Mouse (Mus musculus) forebrain, embryonic 12.5 days (tissue): Measurements from ENCODE around the gene Mcm5. TPM values are rescaled to one million over a fixed set of nuclear protein-coding genes. Genes with fewer than 3 reads are reported as not detected.

ENCODE experiments used
- ATAC-seq: fragments of 200-750 bp; cut with Nextera tagmentation; 2 replicates; pipeline ENCODE4 v1.8.0; 2017; ENCODE audit warnings: moderate TSS enrichment; ENCODE audit not compliant: low FRiP score
- H3K27ac ChIP-seq: fragments of 300-500 bp; sonication (generic); 2 replicates; pipeline ENCODE4 v1.5.1; 2016; ENCODE audit warnings: mild to moderate bottlenecking
- H3K27me3 ChIP-seq: fragments of 300-500 bp; sonication (generic); 2 replicates; pipeline ENCODE4 v1.6.1; 2016; ENCODE audit warnings: mild to moderate bottlenecking
- H3K36me3 ChIP-seq: fragments of 300-500 bp; sonication (generic); replicated peaks from 2 replicates; pipeline ENCODE4 v1.6.1; 2016; ENCODE audit warnings: mild to moderate bottlenecking
- H3K4me1 ChIP-seq: fragments of 300-500 bp; sonication (generic); 2 replicates; pipeline ENCODE4 v1.6.1; 2016
- H3K4me2 ChIP-seq: fragments of 300-500 bp; sonication (generic); 2 replicates; pipeline ENCODE4 v1.6.1; 2016; ENCODE audit warnings: mild to moderate bottlenecking, moderate library complexity
- H3K4me3 ChIP-seq: fragments of 300-500 bp; sonication (generic); replicated peaks from 2 replicates; pipeline ENCODE4 v1.5.1; 2016; ENCODE audit warnings: mild to moderate bottlenecking
- H3K9ac ChIP-seq: fragments of 300-500 bp; sonication (generic); 2 replicates; pipeline ENCODE4 v1.6.1; 2016; ENCODE audit warnings: mild to moderate bottlenecking
- H3K9me3 ChIP-seq: fragments of 300-500 bp; sonication (generic); 2 replicates; pipeline ENCODE4 v1.6.1; 2016
- WGBS: fragments of 180-500 bp; shearing (Covaris S2); methylation state at CpG from one replicate; pipeline ENCODE4 v1.1.7; 2016; 5-methylcytosine and 5-hydroxymethylcytosine counted together
- polyA plus RNA-seq: library from polyadenylated mRNA; unstranded; fragments of >200 nt; fragmentation: Nextera tagmentation; extraction: Ambion mirVana; gene quantifications from 2 replicates; pipeline ENCODE4 v1.2.1, GENCODE M21; 2016

The Mcm5 gene
- polyA plus RNA-seq, 1 experiment from 2014 or later = 190 TPM

- H3K9ac ChIP-seq = no peak overlapping the region
- ATAC-seq = no peak
- H3K4me1 ChIP-seq = peaks cover 6% of the 10 kb centered on the region; the same call in 1 of the 2 replicates
- no peaks in the 10 kb centered on the region for H3K27me3 ChIP-seq
- WGBS = 88% methylated on average over 6 of the region's 6 CpGs
- no peak overlapping the region for H3K4me2 ChIP-seq
- H3K27ac ChIP-seq = no peak overlapping the region
- H3K9me3 ChIP-seq = no peaks in the 10 kb centered on the region
- H3K36me3 ChIP-seq = no peaks in the 10 kb centered on the region
- H3K4me3 ChIP-seq = no peak overlapping the region
These were observed 27.1 kb upstream of the Mcm5 start for GRCm38 (mm10) chr8:75082181-75082805.

GRCm38 (mm10) chr8:75083846-75084245 lies 25.5 kb upstream of the Mcm5 start:
- no peak overlapping the region for H3K27ac ChIP-seq
- ATAC-seq = peak; percentile 95
- 10% methylated on average over 16 of the region's 17 CpGs for WGBS

GRCm38 (mm10) chr8:75084382-75085064 lies 24.8 kb upstream of the Mcm5 start:
- no peaks in the 10 kb centered on the region for H3K36me3 ChIP-seq
- no peaks in the 10 kb centered on the region for H3K27me3 ChIP-seq
- ATAC-seq = no peak
- H3K9me3 ChIP-seq = no peaks in the 10 kb centered on the region
- peak overlapping the region; percentile 43; the same call in 1 of the 2 replicates for H3K4me2 ChIP-seq
- peaks cover 10% of the 10 kb centered on the region; the same call in 1 of the 2 replicates for H3K4me1 ChIP-seq
- no peak overlapping the region for H3K9ac ChIP-seq
- no peak overlapping the region for H3K4me3 ChIP-seq
- no peak overlapping the region for H3K27ac ChIP-seq
- WGBS = 75% methylated on average over 3 of the region's 3 CpGs

More at GRCm38 (mm10) chr8:75083846-75084245, 25.5 kb upstream of the Mcm5 start:
- H3K4me2 ChIP-seq = peak overlapping the region; percentile 43
- no peaks in the 10 kb centered on the region for H3K36me3 ChIP-seq
- no peaks in the 10 kb centered on the region for H3K9me3 ChIP-seq
- H3K27me3 ChIP-seq = no peaks in the 10 kb centered on the region
- H3K9ac ChIP-seq = no peak overlapping the region
- H3K4me1 ChIP-seq = peaks cover 6% of the 10 kb centered on the region; the same call in 1 of the 2 replicates
- peak overlapping the region; percentile 19 for H3K4me3 ChIP-seq

DNA sequence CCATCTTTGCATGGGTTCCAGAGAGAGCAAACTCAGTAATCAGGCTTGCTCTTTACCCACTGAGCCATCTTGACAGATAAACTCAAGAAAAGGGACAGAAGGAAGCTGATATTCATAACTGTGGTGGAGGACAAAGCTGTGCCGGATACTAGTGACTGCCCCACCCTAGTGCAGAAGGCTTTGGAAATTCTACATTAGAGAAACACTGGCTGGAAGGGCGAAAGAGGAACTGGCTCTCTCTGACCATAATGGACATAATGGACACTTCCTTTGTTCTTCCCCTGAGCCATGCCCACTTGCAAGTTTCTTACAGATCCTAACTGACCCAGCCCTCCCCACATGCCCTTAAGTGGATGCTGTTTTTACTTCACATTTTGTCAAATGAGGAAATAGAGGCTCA lies 23.4 kb upstream of the Mcm5 start:
- Histone ChIP-seq H3K27ac (no peak overlapping the region), H3K9me3 (no peaks in the 10 kb centered on the region), H3K4me3 (no peak overlapping the region), H3K36me3 (no peaks in the 10 kb centered on the region), H3K4me1 (peaks cover 14% of the 10 kb centered on the region; the same call in 1 of the 2 replicates), H3K4me2 (no peak overlapping the region), H3K9ac (no peak overlapping the region), H3K27me3 (peaks cover 2% of the 10 kb centered on the region; the same call in 1 of the 2 replicates)
- WGBS = 84% methylated on average over 2 of the region's 2 CpGs
- no peak for ATAC-seq

DNA sequence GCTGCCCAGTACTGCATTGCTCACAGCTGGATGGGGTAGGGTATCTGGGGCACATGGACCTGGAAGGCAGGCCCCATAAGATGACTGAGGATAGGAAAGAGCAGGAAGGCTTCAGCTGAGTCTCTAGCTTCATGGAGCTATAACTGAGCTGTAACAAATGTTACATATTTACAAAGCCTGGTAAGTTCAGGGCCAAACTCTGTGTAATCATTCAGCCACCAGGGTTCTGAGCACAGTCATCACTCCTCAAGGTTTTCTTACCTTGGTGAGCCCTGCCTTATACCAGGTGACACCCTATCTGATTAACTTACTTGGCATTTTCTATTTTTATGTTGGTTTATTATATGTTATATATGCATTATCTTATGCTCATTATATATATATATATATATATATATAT lies 22.2 kb upstream of the Mcm5 start:
- ATAC-seq = no peak
- no peak overlapping the region for H3K4me3 ChIP-seq
- no peak overlapping the region for H3K4me2 ChIP-seq
- no peaks in the 10 kb centered on the region for H3K9me3 ChIP-seq
- H3K36me3 ChIP-seq = no peaks in the 10 kb centered on the region
- H3K27ac ChIP-seq = no peak overlapping the region
- H3K4me1 ChIP-seq = peaks cover 14% of the 10 kb centered on the region; the same call in 1 of the 2 replicates
- no peak overlapping the region for H3K9ac ChIP-seq
- peaks cover 12% of the 10 kb centered on the region; the same call in 1 of the 2 replicates for H3K27me3 ChIP-seq

DNA sequence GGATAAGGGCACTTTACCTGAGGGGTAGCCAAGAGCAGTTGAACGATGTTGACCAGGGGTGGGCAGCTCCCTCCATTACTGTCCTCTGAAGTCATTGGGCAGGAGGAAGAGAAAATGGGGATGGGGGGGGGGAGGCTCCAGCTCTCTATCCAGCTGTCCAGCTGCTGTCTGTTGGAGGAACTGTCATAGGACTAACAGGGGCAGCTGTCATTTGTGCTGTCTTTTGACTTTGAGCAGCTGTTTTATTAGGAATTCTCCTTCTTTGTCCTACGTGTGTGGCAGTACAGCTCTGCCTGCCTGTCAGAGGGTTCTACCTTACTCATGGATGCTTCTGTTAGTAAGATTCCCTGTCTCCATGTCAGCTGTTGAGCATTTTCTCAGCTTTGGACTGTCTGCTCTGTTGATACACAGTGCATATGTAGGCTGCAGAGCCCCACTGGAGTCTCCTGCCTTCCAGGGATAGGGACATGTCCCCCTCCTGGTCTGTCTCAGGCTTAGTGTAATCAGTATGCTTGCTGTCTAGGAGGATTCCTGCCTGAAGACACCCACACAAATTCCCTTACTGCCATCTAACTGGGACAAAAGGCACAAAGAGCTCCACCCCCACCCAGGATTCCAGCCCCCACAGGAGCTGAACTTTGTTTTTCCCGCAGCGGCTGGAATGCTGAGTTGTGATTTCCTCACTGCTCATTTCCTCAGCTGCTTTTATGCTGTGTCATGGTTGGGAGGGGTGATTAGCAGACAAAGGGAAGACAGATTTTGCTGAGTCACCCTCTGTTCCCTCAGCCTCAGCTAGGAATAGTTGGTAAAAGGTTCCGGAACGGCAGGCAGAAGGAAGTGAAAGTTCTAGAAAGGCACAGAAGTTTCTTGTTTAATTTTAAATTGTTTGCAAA lies 20.1 kb upstream of the Mcm5 start:
- H3K27me3 ChIP-seq = peaks cover 15% of the 10 kb centered on the region; the same call in 1 of the 2 replicates
- no peaks in the 10 kb centered on the region for H3K36me3 ChIP-seq
- H3K27ac ChIP-seq = no peak overlapping the region
- H3K9ac ChIP-seq = no peak overlapping the region
- 25% methylated on average over 6 of the region's 6 CpGs for WGBS
- H3K4me2 ChIP-seq = peak overlapping the region; percentile 22; the same call in 1 of the 2 replicates
- no peak overlapping the region for H3K4me3 ChIP-seq
- ATAC-seq = no peak
- H3K9me3 ChIP-seq = no peaks in the 10 kb centered on the region
- H3K4me1 ChIP-seq = peaks cover 16% of the 10 kb centered on the region

DNA sequence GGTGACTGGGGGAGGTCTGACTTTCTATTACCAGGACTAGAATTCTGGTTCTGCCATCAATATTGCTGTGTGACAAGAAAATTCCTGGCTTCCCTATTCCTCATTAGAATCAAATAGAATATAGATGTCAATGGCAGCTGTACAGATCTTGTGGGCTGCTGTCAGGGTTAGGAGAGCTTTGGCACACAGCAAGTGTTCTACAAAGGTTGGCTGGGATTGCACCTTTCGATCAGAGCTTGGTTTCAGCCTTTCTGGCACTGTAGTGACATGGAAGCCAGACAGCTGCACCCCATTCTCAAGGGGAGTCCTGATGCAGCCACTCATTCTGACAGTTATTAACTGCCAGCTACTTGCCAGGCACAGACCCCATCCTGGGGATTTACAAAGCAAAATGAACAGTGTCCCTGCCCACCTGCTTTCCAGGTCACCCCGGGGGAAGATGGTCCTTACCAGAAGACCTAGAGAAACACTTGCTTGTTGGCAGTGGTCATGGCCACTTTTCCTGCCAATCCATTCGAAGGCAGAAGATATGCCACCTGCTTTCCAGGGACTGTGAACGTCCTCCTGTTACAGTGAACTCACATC lies 18.5 kb upstream of the Mcm5 start:
- peaks cover 16% of the 10 kb centered on the region for H3K4me1 ChIP-seq
- H3K27me3 ChIP-seq = peaks cover 15% of the 10 kb centered on the region; the same call in 1 of the 2 replicates
- H3K4me2 ChIP-seq = no peak overlapping the region
- ATAC-seq = no peak
- H3K36me3 ChIP-seq = no peaks in the 10 kb centered on the region
- no peak overlapping the region for H3K4me3 ChIP-seq
- H3K9ac ChIP-seq = no peak overlapping the region
- H3K9me3 ChIP-seq = no peaks in the 10 kb centered on the region
- no peak overlapping the region for H3K27ac ChIP-seq
- WGBS = 81% methylated on average over 4 of the region's 4 CpGs

DNA sequence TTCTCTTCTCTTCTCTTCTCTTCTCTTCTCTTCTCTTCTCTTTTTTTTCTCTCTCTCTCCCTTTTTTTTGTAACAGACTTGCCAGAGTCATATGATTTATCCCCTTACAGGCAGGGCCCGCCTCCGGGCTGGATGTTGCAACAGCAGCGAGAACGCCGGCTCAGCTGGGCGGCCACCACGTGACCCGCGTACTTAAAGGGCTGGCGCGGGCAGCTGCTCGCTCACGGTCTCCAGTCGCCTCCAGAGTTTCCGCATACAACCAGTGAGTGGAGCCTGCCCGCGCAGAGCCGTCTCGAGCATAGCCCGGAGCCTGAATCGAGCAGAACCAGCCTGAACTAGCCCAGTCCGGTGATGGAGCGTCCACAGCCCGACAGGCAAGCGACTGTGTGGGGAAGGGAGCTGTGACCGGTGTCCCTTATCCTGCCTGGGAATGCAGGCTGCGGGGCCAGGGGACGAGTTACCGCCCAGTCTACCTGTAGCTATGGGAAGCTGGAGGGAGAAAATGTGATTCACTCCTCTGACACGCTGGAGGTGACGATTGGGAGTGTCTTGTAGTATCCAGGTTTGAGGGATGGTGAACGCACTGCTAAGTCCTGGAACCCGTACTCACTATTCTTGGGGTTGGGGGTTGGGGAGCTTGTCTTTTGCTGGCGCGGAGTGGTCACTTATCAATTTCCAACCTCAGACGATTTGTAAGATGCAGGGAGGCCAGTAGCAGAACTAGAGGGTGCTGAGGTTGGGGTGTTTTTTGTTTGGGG lies 15.8 kb upstream of the Mcm5 start, which contains the start of gene Hmox1:
Hmox1 (plus strand) TSS at position 223 of the 758 bp plus-strand sequence.
- H3K9me3 ChIP-seq = no peaks in the 10 kb centered on the region
- H3K4me2 ChIP-seq = peak within 1 kb of the TSS; percentile 87
- H3K27ac ChIP-seq = no peak within 1 kb of the TSS
- peaks cover 15% of the 10 kb centered on the region; the same call in 1 of the 2 replicates for H3K27me3 ChIP-seq
- peak within 1 kb of the TSS; percentile 57 for H3K4me3 ChIP-seq
- peak within 1 kb of the TSS; percentile 68 for H3K9ac ChIP-seq
- H3K4me1 ChIP-seq = peaks cover 16% of the 10 kb centered on the region
- 0% methylated on average over 36 of the region's 36 CpGs for WGBS
- ATAC-seq = peak; percentile 95
- H3K36me3 ChIP-seq = peaks cover 12% of the 10 kb centered on the region

- Histone ChIP-seq H3K27me3 (no peaks in the 10 kb centered on the region), H3K9me3 (no peaks in the 10 kb centered on the region), H3K9ac (no peak overlapping the region), H3K4me2 (no peak overlapping the region), H3K36me3 (no peaks in the 10 kb centered on the region), H3K4me1 (no peaks in the 10 kb centered on the region), H3K27ac (no peak overlapping the region), H3K4me3 (no peak overlapping the region)
- WGBS = 95% methylated on average over 4 of the region's 4 CpGs
- ATAC-seq = no peak
These were observed 6.4 kb upstream of the Mcm5 start for GRCm38 (mm10) chr8:75102956-75103355.

- H3K9ac ChIP-seq = no peak overlapping the region
- no peaks in the 10 kb centered on the region for H3K9me3 ChIP-seq
- H3K4me3 ChIP-seq = no peak overlapping the region
- no peak overlapping the region for H3K27ac ChIP-seq
- no peak for ATAC-seq
- no peaks in the 10 kb centered on the region for H3K36me3 ChIP-seq
- no peaks in the 10 kb centered on the region for H3K27me3 ChIP-seq
- no peaks in the 10 kb centered on the region for H3K4me1 ChIP-seq
- WGBS = 58% methylated on average over 8 of the region's 8 CpGs
- H3K4me2 ChIP-seq = no peak overlapping the region
These were observed 5.9 kb upstream of the Mcm5 start for GRCm38 (mm10) chr8:75103376-75103878.
